Mouse (Mus musculus) layer of hippocampus, postnatal 25 days (tissue): ENCODE data around the gene Pds5a. TPM values are rescaled to one million over a fixed set of nuclear protein-coding genes. Genes with fewer than 3 reads are reported as not detected.

Experiments
- DNase-seq, 2 experiments: peaks; one replicate each; pipeline ENCODE4 v3.0.0; 2022; ENCODE audit warnings: mixed read lengths in 2 of 2, low spot score in 1 of 2; ENCODE audit errors: extremely low spot score in 1 of 2
- total RNA-seq, 2 experiments: library from RNA; stranded (reverse); gene quantifications; 2 replicates each; pipeline ENCODE4 v1.2.3; 2021

Gene Pds5a
- total RNA-seq, 2 experiments from 2014 or later = 68.3 to 78.2 TPM

DNA sequence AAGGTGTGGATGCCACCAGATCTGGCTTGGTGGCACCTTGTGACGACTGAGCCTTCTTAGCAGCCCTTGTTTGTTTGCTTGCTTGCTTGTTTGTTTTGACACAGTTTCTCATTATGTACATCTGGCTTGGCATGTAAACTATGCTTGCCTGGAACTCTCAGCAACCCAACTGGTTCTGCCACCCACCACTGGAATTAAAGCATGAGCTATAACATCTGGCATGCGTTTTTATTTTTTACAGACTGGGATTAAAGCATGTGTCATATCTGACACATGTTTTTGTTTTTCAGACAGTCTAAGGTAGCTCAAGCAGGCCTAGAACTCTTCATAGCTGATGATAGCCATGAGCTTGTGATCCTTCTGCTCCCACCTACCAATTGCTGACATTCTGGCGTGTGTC, 119.5 kb downstream of the Pds5a start:
- no peak for DNase-seq

DNA sequence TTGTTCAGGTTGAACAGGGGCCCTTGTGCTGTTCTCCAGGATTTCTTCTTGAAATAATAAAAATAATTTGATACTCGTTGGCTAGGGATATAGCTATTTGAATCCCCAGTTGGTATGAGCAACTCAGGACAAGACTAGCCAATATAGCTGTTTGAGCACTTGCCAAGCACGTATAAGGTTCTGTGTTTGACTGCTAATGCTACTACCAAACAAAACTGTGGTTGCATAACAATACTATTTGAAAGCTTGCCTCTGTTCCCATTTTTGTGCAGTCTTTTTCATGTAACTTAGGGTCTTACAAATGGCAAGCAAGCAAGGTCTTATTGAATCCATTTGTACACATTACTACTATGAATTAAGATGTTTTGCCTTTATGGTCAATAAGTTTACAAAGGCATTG, 122.2 kb downstream of the Pds5a start:
- no peak for DNase-seq

DNA sequence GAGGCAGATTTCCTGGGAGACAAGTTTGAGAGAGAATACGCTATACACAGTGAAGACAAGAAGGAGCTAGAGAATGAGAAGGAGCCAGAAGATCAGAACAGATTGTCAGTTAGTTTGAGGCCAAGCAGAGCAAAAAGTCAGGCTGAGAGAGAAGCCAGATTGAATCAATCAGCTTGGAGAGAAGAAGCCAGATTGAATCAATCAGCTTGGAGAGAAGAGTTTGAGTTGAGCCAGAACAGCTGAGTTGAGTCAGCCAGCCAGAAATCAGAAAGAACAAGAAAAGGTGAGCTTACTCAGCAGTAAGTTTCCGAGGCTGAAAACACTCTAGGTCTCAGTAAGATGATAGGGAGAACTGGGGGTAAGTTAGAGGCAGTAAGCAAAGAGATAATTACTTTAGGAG, 123.2 kb downstream of the Pds5a start:
- no peak for DNase-seq

DNA sequence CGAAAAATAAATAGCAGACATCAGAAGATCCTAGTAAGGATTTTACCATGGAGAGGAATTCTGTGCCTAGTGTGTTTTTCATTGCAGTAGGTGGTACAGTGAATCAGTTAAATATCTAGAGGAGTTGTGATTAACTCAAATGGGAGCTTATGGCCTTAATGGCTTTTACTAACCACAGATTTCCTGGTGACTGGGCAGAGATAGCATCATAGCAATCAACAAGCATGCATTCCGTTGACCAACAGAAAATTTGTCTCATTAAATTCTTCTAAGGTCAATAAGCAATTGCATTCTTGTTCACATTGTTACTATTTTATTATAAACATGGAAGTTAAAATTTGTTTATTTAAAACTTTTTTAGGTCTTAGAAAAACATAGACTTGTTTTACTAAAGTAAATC, 132.6 kb downstream of the Pds5a start:
- DNase-seq = no peak

DNA sequence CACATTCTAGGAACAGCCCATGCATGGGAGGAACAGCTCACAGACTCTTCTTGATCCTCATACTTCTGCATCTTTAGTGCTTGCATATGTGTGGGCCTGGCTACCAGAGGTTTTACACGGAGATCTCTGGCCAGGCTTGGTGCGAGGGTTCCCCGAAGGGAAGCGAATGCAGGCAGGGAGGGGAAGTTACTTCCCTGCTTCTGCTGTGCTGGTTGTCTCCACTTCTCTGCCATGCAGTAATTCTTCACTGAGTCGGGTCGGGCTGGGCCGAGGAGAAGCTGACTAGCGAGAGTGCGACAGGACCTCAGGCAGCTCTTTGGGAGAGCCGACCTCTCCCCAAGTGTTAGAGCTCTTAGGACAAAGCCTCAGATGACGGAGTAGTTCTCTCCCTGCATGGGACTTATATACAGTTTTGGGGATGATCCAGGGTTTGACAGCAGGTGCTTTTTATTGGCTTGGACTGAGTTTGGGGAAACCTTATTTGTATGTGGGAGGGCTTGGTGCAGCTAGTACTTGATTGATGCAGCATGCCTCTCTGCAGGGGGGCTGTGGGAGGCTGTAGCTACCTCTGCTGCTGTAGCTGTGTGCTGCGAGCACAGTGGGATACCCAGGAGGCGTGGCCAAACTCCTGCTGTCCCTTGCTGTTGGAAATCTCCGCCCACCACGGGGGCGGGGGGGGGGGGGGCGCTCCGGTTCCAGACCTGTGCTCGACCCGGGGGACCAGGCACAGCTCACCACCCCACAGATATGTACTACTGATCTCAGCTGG, 136.8 kb downstream of the Pds5a start:
- DNase-seq = no peak

DNA sequence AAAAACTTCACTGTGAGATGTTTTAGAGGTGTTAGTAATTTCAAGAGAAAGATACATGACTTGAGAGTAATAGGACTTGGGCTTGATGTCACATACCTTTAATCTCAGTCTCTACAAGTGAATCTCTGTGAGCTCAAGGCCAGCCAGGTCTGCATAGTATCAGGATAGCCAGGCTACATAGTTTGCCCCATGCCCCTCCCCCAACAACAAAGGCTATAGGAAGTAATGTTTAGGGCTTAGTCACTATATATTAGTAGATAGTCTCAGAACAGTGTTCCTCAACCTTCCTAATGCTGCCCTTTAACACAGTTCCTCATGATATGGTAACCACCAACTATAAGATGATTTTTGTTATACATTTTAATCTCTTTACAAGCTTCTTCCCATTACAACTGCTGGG, 141.0 kb downstream of the Pds5a start:
- DNase-seq = no peak

Other genes with a start within 250 kb of the Pds5a start
- 1 to 10 TPM in 1 of 2 experiments, not detected in 1; 1.8 TPM for gene Gm43552, start 205.4 kb downstream of the Pds5a start, total RNA-seq
- gene Smim14, start 161.1 kb downstream of the Pds5a start, total RNA-seq = 100 to 1,000 TPM; 158 to 162 TPM
- 100 to 1,000 TPM; 130 to 134 TPM for gene Ube2k, start 161.0 kb downstream of the Pds5a start, total RNA-seq
- 10 to 100 TPM; 11.4 to 11.5 TPM for gene N4bp2, start 65.2 kb upstream of the Pds5a start, total RNA-seq
- gene Rhoh, start 162.9 kb upstream of the Pds5a start, total RNA-seq = 1 to 10 TPM in 1 of 2 experiments, under 1 TPM in 1; 0.81 to 1.1 TPM
- gene Chrna9, start 236.6 kb upstream of the Pds5a start, total RNA-seq = not detected